Mouse (Mus musculus) erythroblast, embryonic 14.5 days (primary cell): ENCODE results near the gene Thap2.

ENCODE experiments used
- GATA1 ChIP-seq: IDR thresholded peaks from 2 replicates; pipeline ENCODE4 v1.6.1; 2012; ENCODE audit warnings: low read length, inconsistent platforms, mixed read lengths
- TAL1 ChIP-seq: IDR thresholded peaks from 3 replicates; pipeline ENCODE4 v1.6.1; 2012; ENCODE audit warnings: low read length, inconsistent platforms, mixed read lengths

DNA sequence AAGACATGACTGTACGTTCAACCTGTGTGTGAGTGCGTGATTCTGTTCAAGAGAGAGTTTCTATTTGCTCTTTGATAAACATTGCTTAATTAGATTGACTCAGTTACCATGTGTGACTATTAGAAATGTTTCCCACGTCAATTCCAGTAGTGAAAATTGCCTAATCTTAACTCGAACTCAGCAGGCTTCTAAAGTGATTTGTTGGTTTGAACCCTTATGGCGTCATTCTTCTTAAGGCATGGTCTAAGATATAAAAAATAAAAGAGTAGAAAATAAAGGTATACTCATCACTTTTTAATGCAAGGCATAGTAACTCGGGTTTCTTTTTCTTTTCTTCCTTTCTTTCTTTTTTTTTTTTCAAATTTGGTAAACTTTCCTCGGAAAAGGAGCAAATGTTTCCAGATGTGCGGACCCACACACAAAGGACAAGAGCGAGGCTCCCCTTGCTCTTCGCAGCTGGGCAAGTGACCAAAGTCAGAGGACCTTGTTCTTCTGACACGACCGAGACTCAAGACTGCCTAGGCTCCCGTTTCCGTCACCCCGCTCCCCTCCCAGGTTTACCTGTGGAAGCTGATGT, 511 bp downstream of the Thap2 start:
- TF ChIP-seq TAL1: no peak
- no peak for TF ChIP-seq GATA1
